Mouse (Mus musculus) right cerebral cortex, postnatal 4 days (tissue): ENCODE data around the gene Arhgap27.

Experiments
- DNase-seq: peaks from one replicate; pipeline ENCODE4 v3.0.0-alpha.2; 2022

Gene Arhgap27

DNA sequence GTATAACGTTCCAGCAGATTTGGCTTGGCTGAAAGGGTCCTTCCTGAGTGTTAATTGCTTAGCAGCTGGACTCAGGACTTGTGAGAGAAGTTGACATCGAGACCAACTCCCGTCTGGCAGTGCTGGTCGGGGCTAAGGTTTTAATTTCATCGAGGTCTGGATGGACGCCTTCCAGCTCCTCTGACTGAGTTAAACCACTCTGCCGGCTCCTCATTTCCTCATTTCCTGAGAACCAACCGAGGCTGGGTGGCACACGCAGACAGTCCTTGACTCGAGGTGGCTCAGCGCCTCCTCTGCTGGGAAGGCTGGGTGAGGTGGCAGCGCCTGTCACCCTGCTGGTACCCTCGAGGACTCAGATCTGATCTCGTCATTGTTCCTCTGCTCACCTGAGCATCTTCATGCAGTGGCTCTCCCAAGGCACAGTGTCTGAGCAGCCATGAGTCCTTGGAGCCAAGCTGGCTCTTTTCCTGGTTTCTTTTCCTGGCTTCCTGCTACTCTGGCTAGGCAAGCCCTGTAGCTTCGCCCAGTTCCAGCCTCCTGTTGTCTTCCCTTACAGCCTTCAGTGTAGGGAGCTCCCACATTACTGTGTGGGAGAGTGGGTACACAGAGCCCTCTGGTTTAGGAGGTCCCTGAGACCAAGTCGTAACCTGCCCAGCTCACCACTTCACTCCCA lies 75.1 kb downstream of the Arhgap27 start:
- no peak for DNase-seq

GRCm38 (mm10) chr11:103286910-103287309 lies 76.6 kb downstream of the Arhgap27 start:
- DNase-seq: no peak

DNA sequence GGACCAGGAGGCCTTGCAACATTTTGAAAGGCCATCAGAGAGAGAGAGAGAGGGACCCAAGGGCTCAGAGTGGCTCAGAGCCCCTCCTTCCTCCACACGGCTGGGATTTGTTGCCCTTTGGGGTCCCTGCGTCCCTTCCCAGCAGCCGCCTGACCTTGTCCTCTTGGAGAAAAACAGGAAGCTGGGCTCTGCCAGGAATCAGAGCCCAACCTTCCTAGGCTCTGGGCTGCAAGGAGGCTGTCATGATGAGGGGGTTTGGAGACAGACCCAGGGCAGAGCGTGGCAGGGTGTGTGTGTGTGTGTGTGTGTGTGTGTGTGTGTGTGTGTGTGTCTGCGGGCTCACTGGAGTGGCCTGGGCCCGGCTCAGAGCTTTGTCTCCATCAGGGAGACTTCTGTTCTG lies 77.5 kb downstream of the Arhgap27 start:
- no peak for DNase-seq

DNA sequence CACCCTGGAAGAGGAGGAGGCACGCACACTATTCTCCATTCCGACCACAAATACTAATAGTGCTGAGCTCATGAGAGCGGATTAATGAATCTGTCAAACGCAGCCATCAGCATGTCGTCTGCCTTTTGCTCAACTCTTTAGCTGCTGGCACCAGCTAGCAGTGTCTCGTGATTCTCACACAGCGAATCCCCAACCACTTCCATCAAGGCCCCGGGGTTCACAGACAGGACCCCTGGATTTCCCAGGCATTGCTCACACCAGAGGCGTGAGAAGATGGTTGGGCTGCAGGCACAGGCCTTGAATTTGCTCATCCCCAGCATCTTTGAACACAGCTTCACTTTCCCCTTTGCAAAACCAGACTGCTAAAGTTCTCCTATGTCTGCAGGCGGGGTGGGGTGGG lies 78.2 kb downstream of the Arhgap27 start:
- no peak for DNase-seq

DNA sequence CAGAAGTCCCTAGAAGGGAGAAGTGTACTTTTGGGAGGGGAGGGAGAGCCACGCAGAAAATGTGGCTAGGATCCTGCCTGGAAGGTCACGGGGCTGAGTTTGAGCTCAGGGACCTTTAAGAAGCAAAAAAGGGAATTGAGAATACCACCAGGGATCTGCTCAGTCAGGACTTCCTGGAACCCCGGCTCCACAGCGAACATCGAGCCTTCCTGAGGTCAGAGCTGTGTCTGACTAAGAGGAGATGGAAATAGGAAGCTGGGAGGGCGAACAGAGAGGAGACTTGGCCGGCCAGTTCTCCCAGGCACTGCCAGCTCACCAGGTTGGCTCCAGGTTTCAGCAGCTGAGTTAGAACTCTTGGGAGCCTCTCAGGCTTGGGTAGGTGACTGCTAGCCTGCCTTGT lies 81.7 kb downstream of the Arhgap27 start:
- DNase-seq: no peak
